Mouse (Mus musculus) stomach, postnatal 0 days (tissue): ENCODE measurements at regions not wholly inside any gene's neighbourhood (a gene's known extent, or its start where the extent isn't known, plus 50 kb on each side); places are given as distances from the start of the nearest gene placed in this dataset.
A peak's percentile ranks its signal among the peaks of the same experiment; 100 is the strongest.

Source experiments
- ATAC-seq: fragments of 200-750 bp; cut with Nextera tagmentation; 2 replicates; pipeline ENCODE4 v1.8.0; 2017; ENCODE audit not compliant: low FRiP score, low TSS enrichment
- DNase-seq: peaks from one replicate; pipeline ENCODE4 v3.0.0-alpha.2; 2016; ENCODE audit warnings: low spot score
- H3K27ac ChIP-seq: fragments of 300-500 bp; sonication (generic); replicated peaks from 2 replicates; pipeline ENCODE4 v1.5.1; 2014; ENCODE audit warnings: mild to moderate bottlenecking, control low read depth
- H3K27me3 ChIP-seq: fragments of 300-500 bp; sonication (generic); 2 replicates; pipeline ENCODE4 v1.6.1; 2014; ENCODE audit warnings: low read length; ENCODE audit not compliant: control insufficient read depth, insufficient read depth
- H3K36me3 ChIP-seq: fragments of 300-500 bp; sonication (generic); 2 replicates; pipeline ENCODE4 v1.6.1; 2014; ENCODE audit warnings: low read length, mixed read lengths; ENCODE audit not compliant: control insufficient read depth, insufficient read depth
- H3K4me1 ChIP-seq: fragments of 300-500 bp; sonication (generic); replicated peaks from 2 replicates; pipeline ENCODE4 v1.6.1; 2014; ENCODE audit warnings: antibody characterized with exemption; ENCODE audit not compliant: control insufficient read depth, insufficient read depth
- H3K4me2 ChIP-seq: fragments of 300-500 bp; sonication (generic); replicated peaks from 2 replicates; pipeline ENCODE4 v1.6.1; 2014; ENCODE audit warnings: low read depth, mild to moderate bottlenecking, control low read depth, moderate library complexity
- H3K4me3 ChIP-seq: fragments of 300-500 bp; sonication (generic); 2 replicates; pipeline ENCODE4 v1.5.1; 2014; ENCODE audit warnings: low read depth, low read length, control low read depth
- H3K9ac ChIP-seq: fragments of 300-500 bp; sonication (generic); 2 replicates; pipeline ENCODE4 v1.6.1; 2014; ENCODE audit warnings: mild to moderate bottlenecking, low read length, control low read depth, mixed read lengths
- H3K9me3 ChIP-seq: fragments of 300-500 bp; sonication (generic); 2 replicates; pipeline ENCODE4 v1.6.1; 2016; ENCODE audit warnings: low read length; ENCODE audit not compliant: control insufficient read depth
- CTCF ChIP-seq: IDR thresholded peaks from 2 replicates; pipeline ENCODE4 v1.5.1; 2016; ENCODE audit warnings: antibody characterized with exemption, low read depth, mild to moderate bottlenecking, moderate library complexity
- EP300 ChIP-seq: optimal IDR thresholded peaks from 2 replicates; pipeline ENCODE3; 2016; ENCODE audit warnings: antibody characterized with exemption
- WGBS: fragments of 180-500 bp; shearing (Covaris S2); extraction: QIAGEN DNeasy Blood & Tissue Kit; methylation state at CpG from one replicate; pipeline ENCODE4 v1.1.7; 2014; 5-methylcytosine and 5-hydroxymethylcytosine counted together

- no peak for ATAC-seq
- no peak overlapping the region for H3K27ac ChIP-seq
- H3K9me3 ChIP-seq, result no peaks in the 10 kb centered on the region
- H3K4me3 ChIP-seq, result no peak overlapping the region
- no peaks in the 10 kb centered on the region for H3K4me1 ChIP-seq
- TF ChIP-seq EP300, result no peak
- no peak for TF ChIP-seq CTCF
- no peaks in the 10 kb centered on the region for H3K27me3 ChIP-seq
- no peaks in the 10 kb centered on the region for H3K36me3 ChIP-seq
- DNase-seq, result no peak
- no peak overlapping the region for H3K9ac ChIP-seq
- 89% methylated on average over 2 of the region's 2 CpGs for WGBS
- H3K4me2 ChIP-seq, result no peak overlapping the region
These were observed 81.4 kb downstream of the Mtpn start for GRCm38 (mm10) chr6:35458250-35458649.

GRCm38 (mm10) chr6:35445007-35445406 lies 94.7 kb downstream of the Mtpn start:
- Histone ChIP-seq H3K4me2 (no peak overlapping the region), H3K9ac (no peak overlapping the region), H3K9me3 (no peaks in the 10 kb centered on the region), H3K27me3 (no peaks in the 10 kb centered on the region), H3K4me1 (no peaks in the 10 kb centered on the region), H3K4me3 (no peak overlapping the region), H3K27ac (no peak overlapping the region), H3K36me3 (no peaks in the 10 kb centered on the region)
- DNase-seq (no peak), ATAC-seq (no peak)
- WGBS, result 79% methylated on average over 1 of the region's 1 CpGs
- no peak for TF ChIP-seq EP300
- no peak for TF ChIP-seq CTCF

GRCm38 (mm10) chr6:35426301-35426700 lies 100.4 kb upstream of the Fam180a start:
- peak; percentile 23 for DNase-seq
- H3K9ac ChIP-seq, result no peak overlapping the region
- WGBS, result 54% methylated on average over 3 of the region's 3 CpGs
- no peak overlapping the region for H3K4me3 ChIP-seq
- H3K9me3 ChIP-seq, result no peaks in the 10 kb centered on the region
- H3K4me2 ChIP-seq, result no peak overlapping the region
- H3K27ac ChIP-seq, result no peak overlapping the region
- H3K27me3 ChIP-seq, result no peaks in the 10 kb centered on the region
- ATAC-seq, result peak; percentile 75; the same call in 1 of the 2 replicates
- no peaks in the 10 kb centered on the region for H3K4me1 ChIP-seq
- H3K36me3 ChIP-seq, result no peaks in the 10 kb centered on the region
- no peak for TF ChIP-seq EP300
- TF ChIP-seq CTCF, result no peak

GRCm38 (mm10) chr6:35424521-35424920 lies 98.6 kb upstream of the Fam180a start:
- DNase-seq (no peak), ATAC-seq (no peak)
- Histone ChIP-seq H3K27ac (no peak overlapping the region), H3K4me2 (no peak overlapping the region), H3K4me1 (no peaks in the 10 kb centered on the region), H3K27me3 (no peaks in the 10 kb centered on the region), H3K9me3 (no peaks in the 10 kb centered on the region), H3K36me3 (no peaks in the 10 kb centered on the region), H3K9ac (no peak overlapping the region), H3K4me3 (no peak overlapping the region)
- WGBS, result 79% methylated on average over 2 of the region's 2 CpGs
- no peak for TF ChIP-seq EP300
- TF ChIP-seq CTCF, result no peak

DNA sequence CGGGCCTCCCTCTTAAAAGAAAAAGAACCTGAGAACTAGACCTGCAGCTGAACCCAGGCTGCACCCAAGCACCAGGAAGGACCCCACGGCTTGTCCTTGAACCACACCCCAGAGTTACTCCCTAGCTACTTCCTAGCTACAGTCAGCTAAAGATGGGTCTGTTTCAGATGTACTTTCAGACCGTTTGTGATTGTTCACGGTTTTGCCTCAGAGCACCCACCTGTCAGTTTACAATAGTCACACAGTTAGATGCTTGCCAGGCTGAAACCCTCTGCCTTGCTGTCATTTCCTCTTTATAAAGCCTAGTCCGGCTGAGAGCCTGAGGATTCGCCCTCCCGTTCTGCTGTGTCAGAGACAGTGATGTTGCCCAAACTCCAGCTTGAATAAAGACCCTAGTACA lies 95.0 kb upstream of the Fam180a start:
- H3K27me3 ChIP-seq, result no peaks in the 10 kb centered on the region
- TF ChIP-seq CTCF (no peak), EP300 (no peak)
- no peak overlapping the region for H3K9ac ChIP-seq
- H3K9me3 ChIP-seq, result no peaks in the 10 kb centered on the region
- 84% methylated on average over 7 of the region's 7 CpGs for WGBS
- no peak overlapping the region for H3K27ac ChIP-seq
- no peaks in the 10 kb centered on the region for H3K36me3 ChIP-seq
- no peak overlapping the region for H3K4me2 ChIP-seq
- no peak for DNase-seq
- H3K4me3 ChIP-seq, result no peak overlapping the region
- no peak for ATAC-seq
- no peaks in the 10 kb centered on the region for H3K4me1 ChIP-seq

DNA sequence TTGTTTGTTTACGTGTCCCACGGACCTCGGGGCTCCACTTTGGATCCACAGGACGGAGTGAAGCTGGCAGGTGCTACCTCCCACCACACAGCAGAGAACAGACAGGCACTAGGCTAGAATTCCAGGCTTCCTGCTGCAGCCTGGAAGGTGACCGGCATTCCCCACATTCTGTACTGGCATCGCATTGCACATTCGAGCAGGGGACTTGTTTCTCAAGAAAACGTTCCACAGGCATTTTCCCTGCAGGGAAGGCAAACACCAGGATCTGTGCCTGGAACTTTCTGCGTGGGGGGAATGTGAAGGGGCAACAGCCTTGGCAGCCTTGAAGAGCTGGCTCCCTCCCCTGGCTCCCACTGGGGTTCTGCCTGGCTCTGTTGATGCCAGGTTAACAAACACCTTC lies 79.1 kb upstream of the Fam180a start:
- Histone ChIP-seq H3K27me3 (no peaks in the 10 kb centered on the region), H3K9me3 (no peaks in the 10 kb centered on the region), H3K4me1 (no peaks in the 10 kb centered on the region), H3K4me2 (no peak overlapping the region), H3K4me3 (no peak overlapping the region), H3K36me3 (no peaks in the 10 kb centered on the region), H3K27ac (no peak overlapping the region), H3K9ac (no peak overlapping the region)
- DNase-seq (no peak), ATAC-seq (no peak)
- TF ChIP-seq CTCF, result no peak
- TF ChIP-seq EP300, result no peak
- WGBS, result 32% methylated on average over 9 of the region's 9 CpGs
